Mouse (Mus musculus) T-helper 17 cell (primary cell): ENCODE results near the gene Rras2.

ENCODE experiments used
- in situ Hi-C, 2 experiments: fragments of 300-600 bp; cut with MboI, MseI; formaldehyde crosslinking; loops; 1 replicate in 1 of 2; 2 replicates in 1 of 2; pipeline ENCODE4 v1.15.1; 2025; ENCODE audit warnings: high pct_unique_total_duplicates in 2 of 2

The Rras2 gene

GRCm38 (mm10) chr7:114042973-114043928, 74.3 kb downstream of the Rras2 start:
- in situ Hi-C loops, result no loop called here

GRCm38 (mm10) chr7:114041349-114041748, 76.2 kb downstream of the Rras2 start:
- in situ Hi-C loops, result no loop called here

- in situ Hi-C loops, result no loop called here
Observed at GRCm38 (mm10) chr7:114037237-114037636, 80.3 kb downstream of the Rras2 start.

- in situ Hi-C loops, result loop anchor here (5.0 to 10.0 kb wide), 2 partner anchors 257 to 275 kb away; no protein-coding TSS in a partner anchor
Observed at GRCm38 (mm10) chr7:114029596-114029995, 88.0 kb downstream of the Rras2 start.

GRCm38 (mm10) chr7:114028828-114029227, 88.8 kb downstream of the Rras2 start:
- in situ Hi-C loops, result loop anchor here (5.0 to 10.0 kb wide), 2 partner anchors 257 to 274 kb away; no protein-coding TSS in a partner anchor

GRCm38 (mm10) chr7:114027406-114027805, 90.2 kb downstream of the Rras2 start:
- in situ Hi-C loops, result loop anchor here (5.0 to 10.0 kb wide), 2 partner anchors 255 to 273 kb away; no protein-coding TSS in a partner anchor

GRCm38 (mm10) chr7:114026923-114027322, 90.7 kb downstream of the Rras2 start:
- in situ Hi-C loops, result loop anchor here (5.0 to 10.0 kb wide), 2 partner anchors 255 to 272 kb away; no protein-coding TSS in a partner anchor

GRCm38 (mm10) chr7:114020704-114021093, 96.9 kb downstream of the Rras2 start:
- in situ Hi-C loops, result loop anchor here in 1 of 2 experiments (10.0 kb wide), 1 partner anchor 266 kb away; no protein-coding TSS in a partner anchor

GRCm38 (mm10) chr7:114020057-114020703, 97.4 kb downstream of the Rras2 start:
- in situ Hi-C loops, result loop anchor here in 1 of 2 experiments (10.0 kb wide), 1 partner anchor 265 kb away; no protein-coding TSS in a partner anchor

- in situ Hi-C loops, result loop anchor here in 1 of 2 experiments (10.0 kb wide), 2 partner anchors 644 to 1146 kb away; no protein-coding TSS in a partner anchor
Observed at GRCm38 (mm10) chr7:114018861-114019260, 98.7 kb downstream of the Rras2 start.

- in situ Hi-C loops, result loop anchor here in 1 of 2 experiments (10.0 kb wide), 2 partner anchors 641 to 1149 kb away; no protein-coding TSS in a partner anchor
Observed at GRCm38 (mm10) chr7:114016001-114016949, 101.3 kb downstream of the Rras2 start.

- in situ Hi-C loops, result loop anchor here in 1 of 2 experiments (10.0 kb wide), 2 partner anchors 637 to 1153 kb away; no protein-coding TSS in a partner anchor
Observed at GRCm38 (mm10) chr7:114011726-114012443, 105.7 kb downstream of the Rras2 start.

GRCm38 (mm10) chr7:114007565-114007964, 110.0 kb downstream of the Rras2 start:
- in situ Hi-C loops, result no loop called here

- in situ Hi-C loops, result no loop called here
Observed at GRCm38 (mm10) chr7:114006456-114006855, 111.1 kb downstream of the Rras2 start.

- in situ Hi-C loops, result no loop called here
Observed at GRCm38 (mm10) chr7:114005499-114005898, 112.1 kb downstream of the Rras2 start.

GRCm38 (mm10) chr7:114004171-114004570, 113.4 kb downstream of the Rras2 start:
- in situ Hi-C loops, result no loop called here

GRCm38 (mm10) chr7:113997675-113998354, 119.8 kb downstream of the Rras2 start:
- in situ Hi-C loops, result no loop called here
